Mouse (Mus musculus) spleen, adult 2 months (tissue): Measurements from ENCODE around the gene Vezt. TPM values are rescaled to one million over a fixed set of nuclear protein-coding genes. Genes with fewer than 3 reads are reported as not detected.

Source experiments
- DNase-seq, 2 experiments: peaks; one replicate each; pipeline versions ENCODE4 v3.0.0 to v3.0.0-alpha.2; 2012 to 2021; ENCODE audit warnings: low spot score in 2 of 2, low read depth in 1 of 2
- H3K27ac ChIP-seq: fragments of 200-500 bp; 2 replicates; pipeline ENCODE4 v1.5.1; 2012; ENCODE audit warnings: low read length, inconsistent platforms; ENCODE audit not compliant: insufficient read depth
- H3K27me3 ChIP-seq: fragments of 200-500 bp; 2 replicates; pipeline ENCODE4 v1.6.1; 2012; ENCODE audit warnings: mild to moderate bottlenecking, moderate library complexity, low read length, inconsistent platforms; ENCODE audit not compliant: control insufficient read depth, insufficient read depth
- H3K36me3 ChIP-seq: fragments of 200-500 bp; 2 replicates; pipeline ENCODE4 v1.6.1; 2012; ENCODE audit warnings: mild to moderate bottlenecking, low read length, inconsistent platforms; ENCODE audit not compliant: control insufficient read depth, insufficient read depth
- H3K4me1 ChIP-seq: fragments of 200-500 bp; 2 replicates; pipeline ENCODE4 v1.6.1; 2011; ENCODE audit warnings: inconsistent platforms; ENCODE audit not compliant: control insufficient read depth, insufficient read depth, insufficient read length
- H3K4me3 ChIP-seq: fragments of 200-500 bp; 2 replicates; pipeline ENCODE4 v1.5.1; 2011; ENCODE audit warnings: mild to moderate bottlenecking, inconsistent platforms; ENCODE audit not compliant: insufficient read depth, insufficient read length; ENCODE audit errors: extremely low read depth
- CTCF ChIP-seq: fragments of 200-500 bp; IDR thresholded peaks from 2 replicates; pipeline ENCODE4 v1.5.1; 2011; ENCODE audit warnings: mild to moderate bottlenecking, inconsistent platforms; ENCODE audit not compliant: insufficient read depth, insufficient read length, insufficient replicate concordance; ENCODE audit errors: extremely low read depth
- POLR2A ChIP-seq: fragments of 200-500 bp; IDR thresholded peaks from 2 replicates; pipeline ENCODE4 v1.6.1; 2011; ENCODE audit warnings: low read depth, low read length, inconsistent platforms
- WGBS: fragments of 180-500 bp; shearing (Covaris S2); methylation state at CpG from one replicate; pipeline ENCODE4 v1.1.7; 2018; 5-methylcytosine and 5-hydroxymethylcytosine counted together
- polyA plus RNA-seq: library from polyadenylated mRNA; depleted of rRNA; stranded (reverse); fragments of >200 nt; gene quantifications from 2 replicates; pipeline ENCODE4 v1.2.3, GENCODE M21; 2012

The Vezt gene
- polyA plus RNA-seq, 1 experiment, result 4.8 TPM

DNA sequence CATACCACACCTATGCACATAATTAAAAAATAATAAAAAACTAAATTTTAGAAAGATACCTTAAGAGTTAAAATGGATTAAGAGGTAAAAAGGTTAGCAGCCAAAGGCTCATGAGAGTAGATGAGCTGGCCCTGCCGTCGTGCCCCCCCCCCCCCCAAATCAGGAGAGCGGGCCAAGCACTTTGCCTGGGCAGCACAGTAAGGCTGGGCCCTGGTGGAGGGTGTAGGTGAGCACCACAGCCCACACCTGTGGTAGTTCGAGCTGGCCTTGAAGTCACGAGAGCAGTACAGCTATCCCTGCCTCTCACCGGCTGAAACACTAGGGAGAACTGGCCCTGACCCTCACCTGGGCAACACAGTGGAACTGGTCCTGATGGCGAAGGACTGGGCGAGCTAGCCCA lies 10.5 kb downstream of the Vezt start:
- H3K36me3 ChIP-seq, result no peaks in the 10 kb centered on the region
- DNase-seq, result no peak
- H3K27ac ChIP-seq, result no peak overlapping the region
- H3K4me3 ChIP-seq, result no peak overlapping the region
- no peaks in the 10 kb centered on the region for H3K4me1 ChIP-seq
- H3K27me3 ChIP-seq, result no peaks in the 10 kb centered on the region
- TF ChIP-seq POLR2A (no peak), CTCF (no peak)
- whole genome bisulfite sequencing, result 91% methylated on average over 8 of the region's 8 CpGs

DNA sequence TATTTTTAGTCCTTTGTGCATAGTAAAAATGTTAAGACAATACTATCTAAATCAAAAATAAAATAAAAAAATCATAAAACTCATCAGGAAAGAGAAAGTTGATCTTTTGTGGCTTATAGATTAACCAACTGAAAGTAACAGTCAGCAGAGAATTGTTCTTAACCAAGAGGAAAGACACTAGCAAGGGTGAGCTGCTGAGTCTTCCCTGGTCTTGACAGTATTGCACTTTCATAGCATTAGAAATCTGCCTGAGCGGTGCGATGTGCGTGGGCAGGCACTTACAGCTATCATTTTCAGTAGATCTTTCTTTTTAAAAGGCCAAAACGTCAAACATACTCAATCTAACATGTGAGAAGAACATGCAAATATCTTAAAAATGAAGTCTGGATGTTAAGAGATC lies 14.6 kb downstream of the Vezt start:
- H3K4me1 ChIP-seq, result no peaks in the 10 kb centered on the region
- no peak for TF ChIP-seq CTCF
- TF ChIP-seq POLR2A, result no peak
- 86% methylated on average over 4 of the region's 4 CpGs for WGBS
- H3K27ac ChIP-seq, result no peak overlapping the region
- no peak overlapping the region for H3K4me3 ChIP-seq
- DNase-seq, result no peak
- H3K36me3 ChIP-seq, result no peaks in the 10 kb centered on the region
- H3K27me3 ChIP-seq, result no peaks in the 10 kb centered on the region

DNA sequence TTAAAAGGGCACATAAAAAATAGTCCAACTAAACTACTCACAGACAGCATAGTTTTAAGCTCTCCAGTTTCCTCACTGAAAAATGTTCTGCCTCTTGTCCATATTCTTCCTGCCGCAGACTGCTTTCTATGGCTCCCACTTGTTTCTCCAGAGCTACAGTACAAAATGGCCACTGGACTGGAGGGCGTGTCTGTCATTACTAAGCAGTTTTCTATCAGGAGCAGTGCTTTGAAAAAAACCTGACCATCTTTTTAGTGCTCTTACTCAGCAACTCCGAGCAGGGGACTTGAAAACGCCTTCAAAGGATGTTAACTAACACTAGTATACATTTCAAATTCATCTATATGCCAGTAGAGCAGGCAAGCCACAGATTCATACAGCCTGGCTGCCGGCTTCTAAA lies 15.0 kb downstream of the Vezt start:
- H3K4me1 ChIP-seq, result no peaks in the 10 kb centered on the region

DNA sequence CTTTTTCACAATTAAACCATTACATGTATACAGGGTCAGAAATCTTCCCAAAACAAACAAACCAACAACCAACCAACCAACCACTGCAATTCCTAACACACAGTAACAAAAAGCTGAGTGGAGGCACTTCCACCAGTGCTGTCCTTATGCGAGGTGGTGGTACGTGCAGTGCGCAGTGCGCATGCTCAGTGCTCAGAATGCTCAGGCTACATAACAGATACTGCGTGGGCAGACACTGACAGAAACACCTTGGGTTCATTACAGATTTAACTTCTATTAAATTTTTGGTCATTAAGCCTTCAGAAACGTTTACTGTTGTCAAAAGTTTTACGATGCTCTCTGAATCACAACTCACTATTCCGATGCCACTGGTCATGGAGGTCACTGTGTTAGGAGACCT lies 18.2 kb downstream of the Vezt start:
- DNase-seq, result no peak
- TF ChIP-seq CTCF (no peak), POLR2A (no peak)

More for the DNA sequence above, 15.0 kb downstream of the Vezt start:
- Histone ChIP-seq H3K36me3 (no peaks in the 10 kb centered on the region), H3K4me3 (no peak overlapping the region), H3K27ac (no peak overlapping the region), H3K27me3 (no peaks in the 10 kb centered on the region)
- no peak for DNase-seq
- 78% methylated on average over 5 of the region's 5 CpGs for WGBS
- no peak for TF ChIP-seq POLR2A
- TF ChIP-seq CTCF, result no peak

DNA sequence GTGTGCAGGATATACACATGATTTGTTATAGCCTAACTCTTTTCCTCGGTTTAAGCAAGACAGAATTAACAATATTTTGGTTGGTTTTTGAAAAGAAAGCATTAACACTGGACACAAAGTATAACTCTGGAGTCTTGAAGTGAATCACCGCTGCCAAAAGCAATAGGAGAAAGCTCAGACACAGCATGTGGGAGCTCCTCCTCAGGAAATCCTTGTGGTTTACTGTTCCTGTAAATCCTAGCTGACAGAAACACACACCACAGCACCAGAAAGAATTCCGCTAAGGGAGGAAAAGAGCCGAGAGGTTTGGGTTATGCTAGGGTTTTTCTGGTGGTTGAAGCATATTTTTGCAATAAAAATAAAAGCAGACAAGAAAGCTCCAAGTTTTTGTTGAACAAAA lies 21.4 kb downstream of the Vezt start:
- no peak for TF ChIP-seq CTCF
- no peak for TF ChIP-seq POLR2A
- Histone ChIP-seq H3K4me3 (no peak overlapping the region), H3K27ac (no peak overlapping the region), H3K36me3 (no peaks in the 10 kb centered on the region), H3K27me3 (no peaks in the 10 kb centered on the region), H3K4me1 (no peaks in the 10 kb centered on the region)
- 37% methylated on average over 4 of the region's 4 CpGs for WGBS
- DNase-seq, result no peak

More for the DNA sequence above, 18.2 kb downstream of the Vezt start:
- Histone ChIP-seq H3K4me1 (no peaks in the 10 kb centered on the region), H3K27ac (no peak overlapping the region), H3K4me3 (no peak overlapping the region), H3K36me3 (no peaks in the 10 kb centered on the region), H3K27me3 (no peaks in the 10 kb centered on the region)
- 93% methylated on average over 8 of the region's 8 CpGs for WGBS

DNA sequence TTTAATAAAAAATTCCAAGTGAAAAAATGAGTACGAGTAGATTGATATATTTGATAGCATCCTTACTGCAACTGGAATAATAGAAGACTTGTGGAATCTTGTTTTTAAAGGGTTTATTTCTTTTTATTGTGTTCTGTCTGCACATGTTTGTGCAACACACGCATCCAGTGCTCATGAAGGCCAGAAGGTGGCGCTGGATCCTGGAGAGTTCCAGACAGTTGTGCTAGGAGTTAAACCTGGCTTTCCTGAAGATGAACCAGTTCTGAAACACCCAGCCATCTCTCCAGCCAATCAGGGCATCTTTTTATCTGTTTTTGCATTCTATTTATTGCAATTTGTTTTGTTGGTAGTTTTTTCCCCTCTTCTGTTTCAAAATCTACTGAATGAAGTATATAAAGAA lies 22.4 kb downstream of the Vezt start:
- Histone ChIP-seq H3K27ac (no peak overlapping the region), H3K36me3 (no peaks in the 10 kb centered on the region), H3K4me3 (no peak overlapping the region), H3K4me1 (no peaks in the 10 kb centered on the region), H3K27me3 (no peaks in the 10 kb centered on the region)
- WGBS, result 64% methylated on average over 3 of the region's 3 CpGs
- TF ChIP-seq POLR2A, result no peak
- TF ChIP-seq CTCF, result peak; percentile 46; the same call in 1 of the 2 replicates
- peak in 1 of 2 experiments; percentile 44 for DNase-seq

DNA sequence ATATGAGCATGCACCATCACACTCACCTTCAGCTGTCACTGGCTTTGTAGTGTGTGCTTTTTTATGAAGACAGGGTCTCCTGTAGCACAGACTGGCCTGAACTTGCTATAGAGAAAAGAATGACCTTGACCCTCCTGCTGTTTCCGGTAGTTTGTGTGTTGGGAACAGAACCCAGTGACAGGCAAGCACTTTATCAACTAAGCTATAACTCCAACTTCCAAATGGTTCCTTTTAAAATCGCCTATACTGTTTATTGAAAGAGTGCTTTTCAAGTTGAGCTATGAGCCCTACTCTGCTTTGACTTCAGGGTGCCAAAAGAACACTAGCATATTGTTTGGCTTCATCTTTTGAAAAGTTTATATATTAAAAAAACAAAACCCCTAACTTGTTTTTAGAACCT lies 24.6 kb downstream of the Vezt start:
- Histone ChIP-seq H3K27me3 (no peaks in the 10 kb centered on the region), H3K36me3 (peaks cover 2% of the 10 kb centered on the region; the same call in 1 of the 2 replicates), H3K4me3 (no peak overlapping the region), H3K27ac (no peak overlapping the region), H3K4me1 (no peaks in the 10 kb centered on the region)
- TF ChIP-seq POLR2A, result no peak
- TF ChIP-seq CTCF, result no peak
- WGBS, result 84% methylated on average over 2 of the region's 2 CpGs
- DNase-seq, result no peak
